Mouse (Mus musculus) cerebellum, adult 8-10 months (tissue): ENCODE results near the gene Kif12.

Source experiments
- DNase-seq: peaks from one replicate; pipeline ENCODE4 v3.0.0; 2022

The Kif12 gene

DNA sequence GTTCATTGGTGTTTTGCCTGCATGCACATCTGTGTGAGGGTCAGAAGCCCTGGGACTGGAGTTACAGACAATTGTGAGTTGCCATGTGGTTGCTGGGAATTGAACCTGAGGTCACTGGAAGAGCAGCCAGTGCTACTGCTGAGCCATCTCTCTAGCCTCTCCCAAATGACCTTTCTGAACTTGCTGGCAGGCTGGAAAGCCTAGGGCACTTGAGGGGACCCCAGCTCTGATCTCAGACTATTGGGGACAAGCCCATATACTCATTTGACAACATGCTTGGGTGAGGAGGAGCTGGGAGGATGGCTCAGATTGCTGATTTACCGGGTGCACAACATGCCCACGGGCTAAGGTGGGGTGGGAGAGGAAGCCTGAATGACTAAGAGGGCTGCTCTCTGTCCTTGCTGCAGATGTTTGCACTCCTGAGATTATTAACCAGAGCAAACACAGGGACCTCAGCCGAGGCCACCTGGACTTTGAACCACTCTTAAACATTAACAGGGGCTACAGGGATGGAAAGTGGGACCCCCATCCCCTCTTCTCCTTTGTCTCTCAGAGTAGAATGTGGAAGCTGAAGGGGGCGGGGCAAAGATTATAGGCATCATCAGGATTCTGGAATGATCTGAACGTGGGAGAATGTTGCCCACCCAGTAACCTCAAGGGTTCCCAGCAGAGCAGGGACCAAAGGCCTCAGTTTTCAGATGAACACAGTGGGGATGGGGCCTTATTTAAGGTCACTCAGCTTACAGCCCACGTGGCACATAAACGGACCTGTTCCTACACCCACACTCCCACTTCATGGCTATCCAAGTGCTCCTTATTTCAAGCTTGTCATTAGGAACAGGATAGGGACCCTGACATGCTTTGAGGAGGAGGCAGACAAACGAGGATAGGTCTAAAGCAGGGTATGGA, 15.0 kb downstream of the Kif12 start:
- no peak for DNase-seq

GRCm38 (mm10) chr4:63155596-63155995, 16.3 kb downstream of the Kif12 start:
- no peak for DNase-seq

- no peak for DNase-seq
Measured at GRCm38 (mm10) chr4:63154699-63155098, 17.2 kb downstream of the Kif12 start, which contains the start of gene Ambp. Ambp (minus strand) TSS chr4:63154799.

- no peak for DNase-seq
Measured at GRCm38 (mm10) chr4:63154028-63154427, 17.9 kb downstream of the Kif12 start.

GRCm38 (mm10) chr4:63151127-63151526, 20.8 kb downstream of the Kif12 start:
- DNase-seq = no peak

DNA sequence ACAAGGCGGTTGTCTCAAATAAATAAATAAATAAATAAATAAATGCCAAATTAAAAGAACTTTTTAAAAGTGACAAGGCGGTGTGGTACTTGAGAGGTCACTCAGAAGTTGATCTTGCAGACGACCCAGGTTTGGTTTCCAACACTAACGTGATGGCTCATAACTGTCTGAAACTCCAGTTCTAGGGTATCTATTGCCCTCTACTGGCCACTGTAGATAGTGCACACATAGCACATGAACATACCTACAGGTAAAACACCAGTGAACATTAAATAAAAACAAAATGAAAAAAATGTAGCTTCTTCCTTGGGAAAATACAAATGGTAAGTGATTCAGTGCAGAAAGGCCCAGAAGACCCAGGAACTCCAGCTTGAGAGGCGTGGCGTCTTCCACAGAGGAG, 24.7 kb downstream of the Kif12 start:
- DNase-seq = no peak

DNA sequence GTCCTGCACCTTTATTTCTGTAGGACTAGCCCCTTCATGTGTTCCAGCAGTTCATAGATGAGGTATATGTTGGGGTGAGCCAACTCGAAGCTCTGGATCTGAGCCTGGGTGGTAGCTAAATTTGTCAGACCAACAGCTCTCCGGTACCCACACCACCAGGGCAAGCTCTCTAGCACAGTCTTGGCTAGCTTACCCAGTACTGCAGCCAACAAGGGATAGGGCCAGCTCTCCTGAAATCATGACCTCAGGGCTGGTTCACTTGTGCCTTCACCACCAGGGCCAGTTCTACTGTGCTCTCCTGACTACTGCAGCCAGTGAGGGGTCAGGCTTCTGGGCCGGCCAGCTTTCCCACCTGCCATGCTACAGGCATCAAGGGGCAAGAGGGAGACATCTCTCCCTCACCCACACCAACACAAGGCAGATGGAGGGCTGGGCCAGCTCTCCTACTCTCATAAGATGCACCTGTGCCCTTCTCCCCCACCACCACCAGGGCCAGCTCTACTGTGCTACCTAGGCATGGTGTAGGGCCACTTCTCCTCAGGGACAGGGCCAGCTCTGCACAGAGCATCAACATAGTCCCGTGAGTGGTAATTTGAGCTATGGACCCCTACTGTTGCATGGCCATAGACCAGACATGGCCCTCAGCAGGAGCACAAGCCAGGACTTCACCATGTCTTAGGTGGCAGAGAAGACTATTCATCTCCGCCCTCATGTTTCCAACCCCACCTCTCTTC, 41.9 kb downstream of the Kif12 start:
- no peak for DNase-seq

DNA sequence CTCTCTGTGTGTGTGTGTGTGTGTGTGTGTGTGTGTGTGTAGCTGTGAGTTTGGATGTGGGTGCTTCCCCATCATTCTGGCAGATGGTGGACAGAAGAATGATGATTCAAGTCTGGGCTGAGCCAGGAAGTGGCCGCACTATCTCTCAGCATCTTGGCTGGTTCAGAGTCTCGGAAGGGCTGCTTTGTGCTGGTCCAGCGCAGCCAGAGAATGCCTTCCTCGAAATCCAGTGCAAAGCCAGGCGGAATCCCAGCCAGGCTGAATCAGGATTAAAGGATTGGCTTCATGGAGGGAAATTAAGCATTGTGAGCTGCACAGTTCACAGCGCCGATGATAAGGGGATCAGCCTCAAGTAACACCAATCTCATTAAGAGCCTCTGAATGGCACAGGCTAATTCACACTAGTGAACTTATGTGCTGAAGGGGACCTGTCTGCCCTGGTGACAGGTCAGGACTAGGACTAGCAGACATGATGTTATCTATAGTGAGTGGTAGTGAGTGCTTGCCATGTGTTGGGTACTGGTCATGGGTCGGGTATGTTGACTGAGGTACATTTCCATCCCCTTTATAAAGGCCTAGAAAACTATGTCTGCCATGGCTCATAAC, 47.0 kb downstream of the Kif12 start:
- DNase-seq = no peak

DNA sequence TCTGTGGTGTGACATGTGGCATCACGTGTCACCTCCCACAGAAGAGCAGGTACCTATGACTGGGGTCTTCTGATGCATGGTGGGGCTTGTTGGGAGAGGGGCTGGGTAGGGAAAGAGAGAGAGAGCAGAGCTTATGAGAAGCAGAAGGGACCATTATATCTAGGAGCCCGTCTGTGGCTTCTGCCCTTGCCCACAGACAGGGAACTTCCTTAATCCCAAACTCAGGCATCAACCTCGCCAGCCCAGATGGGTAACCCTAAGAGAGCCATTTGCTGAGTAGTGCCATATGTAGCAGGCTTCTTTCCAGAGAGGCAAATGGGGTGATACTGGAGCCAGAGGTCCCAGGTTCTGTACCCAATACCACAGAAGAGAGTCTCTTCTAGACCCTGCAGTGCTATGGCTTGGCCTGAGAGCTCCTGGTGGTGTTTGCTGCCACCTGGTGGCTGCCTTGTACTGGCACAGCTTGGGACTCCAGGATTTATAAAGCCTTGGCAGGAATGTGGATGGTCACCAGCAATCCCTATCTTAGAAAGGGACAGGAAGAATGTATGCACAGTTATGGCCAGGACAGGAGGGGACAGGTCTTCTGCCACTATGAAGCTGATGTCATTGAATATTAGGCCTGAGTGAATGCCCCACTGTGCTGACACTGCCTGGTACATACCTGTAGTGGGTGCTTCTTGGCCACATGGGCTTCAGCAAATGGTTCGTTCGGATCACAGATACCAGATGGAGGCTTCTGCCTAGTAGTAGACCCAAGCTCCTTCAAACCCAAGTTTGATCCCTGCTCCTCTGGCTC, 53.1 kb downstream of the Kif12 start:
- DNase-seq = peak; percentile 57
